Mouse (Mus musculus) small intestine, adult 2 months (tissue): ENCODE data around the gene Lpcat4.

Experiments
- CTCF ChIP-seq: fragments of 200-500 bp; IDR thresholded peaks from 2 replicates; pipeline ENCODE4 v1.5.1; 2012; ENCODE audit warnings: low read depth, mild to moderate bottlenecking, control low read depth, inconsistent platforms, low read length, moderate library complexity, mixed read lengths; ENCODE audit not compliant: insufficient replicate concordance, insufficient read length; ENCODE audit errors: extremely low read depth
- POLR2A ChIP-seq: fragments of 200-500 bp; IDR thresholded peaks from 2 replicates; pipeline ENCODE4 v1.6.1; 2012; ENCODE audit warnings: low read depth, mild to moderate bottlenecking, control low read depth, inconsistent platforms, low read length, moderate library complexity

DNA sequence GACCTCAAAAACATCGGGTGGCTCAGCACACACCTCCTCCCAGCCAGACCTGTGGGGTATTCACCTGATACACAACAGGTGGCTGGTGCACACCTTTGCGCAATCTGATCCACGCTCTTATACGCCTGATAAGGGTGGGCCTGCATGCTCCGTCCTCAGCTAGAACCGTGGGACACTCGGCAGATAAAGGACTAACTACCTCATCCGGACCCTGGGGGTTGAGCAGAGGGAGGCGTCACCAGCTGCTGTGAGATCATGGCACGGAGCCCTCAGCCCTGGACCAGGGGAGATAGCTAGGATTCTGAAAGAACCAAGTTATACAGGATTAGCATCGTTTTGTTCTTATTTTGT lies 26.9 kb downstream of the Lpcat4 start, which contains the start of gene Gm21985:
- no peak for TF ChIP-seq POLR2A
- no peak for TF ChIP-seq CTCF
